Mouse (Mus musculus) adrenal gland (tissue): Measurements from ENCODE around the gene Kxd1.

Experiments used
- intact Hi-C: fragments of 180-260 bp; cut with DNase I; formaldehyde crosslinking; loops from one replicate; pipeline ENCODE4 v1.15.1; 2025

Kxd1 gene

GRCm38 (mm10) chr8:70495001-70495770 lies 32.6 kb downstream of the Kxd1 start:
- intact Hi-C loops, result no loop called here

DNA sequence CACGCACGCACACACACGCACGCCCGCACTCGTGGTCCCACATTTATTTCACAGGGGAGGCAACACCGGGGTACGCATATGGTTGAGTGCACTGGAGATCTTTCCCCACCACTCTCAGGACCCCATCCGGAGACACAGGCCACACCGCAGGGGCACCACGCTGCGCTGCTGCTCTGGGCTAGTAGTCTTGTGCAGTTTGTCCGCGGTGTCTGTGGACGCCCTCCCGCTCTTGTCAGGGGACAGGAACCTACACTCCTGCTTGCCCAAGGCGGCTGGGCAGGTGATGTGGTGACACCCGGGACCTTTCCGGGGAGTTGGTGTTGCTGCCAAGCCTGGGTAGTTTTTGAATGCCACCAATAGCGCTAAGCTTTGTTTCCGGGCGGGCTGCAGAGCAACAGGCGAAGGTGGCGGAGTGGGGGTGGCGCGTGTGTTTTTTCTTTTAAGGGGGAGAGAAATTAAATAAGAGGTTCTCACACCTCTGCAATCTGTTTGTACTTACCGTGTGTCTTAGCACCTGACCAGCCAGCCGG lies 33.3 kb downstream of the Kxd1 start:
- intact Hi-C loops, result no loop called here

- intact Hi-C loops, result no loop called here
These were observed 33.9 kb downstream of the Kxd1 start for GRCm38 (mm10) chr8:70493692-70494415.

GRCm38 (mm10) chr8:70492664-70493640 lies 34.8 kb downstream of the Kxd1 start, which contains the start of gene Crlf1:
TSS of gene Crlf1 (plus strand) at chr8:70493158.
- intact Hi-C loops, result no loop called here

DNA sequence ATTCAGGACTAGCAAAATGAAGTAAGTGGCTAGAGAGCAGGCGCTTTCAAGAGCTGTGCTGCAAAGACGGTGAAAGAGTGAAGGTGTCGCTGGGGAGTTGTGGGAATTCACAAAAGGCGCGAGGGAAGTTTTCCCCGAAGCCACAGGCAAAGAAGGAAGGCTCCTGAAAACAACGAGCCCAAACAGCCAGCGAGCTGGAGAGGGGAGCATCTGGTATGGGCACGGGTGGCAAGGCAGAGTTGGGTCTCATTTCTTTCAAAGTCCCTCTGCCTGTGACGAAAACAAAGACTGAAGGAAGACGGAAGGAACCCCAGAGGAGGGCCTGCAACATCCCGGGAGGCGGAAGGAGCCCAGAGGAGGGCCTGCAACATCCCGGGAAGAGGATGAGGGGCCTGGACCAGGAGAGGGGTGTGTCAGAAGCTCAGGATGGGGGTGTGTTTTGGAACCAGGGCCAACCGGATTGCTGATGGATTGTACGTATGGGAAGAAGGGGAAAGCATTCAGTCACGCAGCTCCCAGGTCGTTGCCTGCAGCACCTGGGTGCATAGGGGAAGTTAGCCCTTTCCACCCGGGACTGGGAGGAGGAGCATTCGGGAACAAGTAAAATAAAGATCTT lies 36.8 kb downstream of the Kxd1 start:
- intact Hi-C loops, result no loop called here

- intact Hi-C loops, result no loop called here
These were observed 37.5 kb downstream of the Kxd1 start for GRCm38 (mm10) chr8:70490061-70490879.

GRCm38 (mm10) chr8:70489576-70489975 lies 38.2 kb downstream of the Kxd1 start:
- intact Hi-C loops, result no loop called here

DNA sequence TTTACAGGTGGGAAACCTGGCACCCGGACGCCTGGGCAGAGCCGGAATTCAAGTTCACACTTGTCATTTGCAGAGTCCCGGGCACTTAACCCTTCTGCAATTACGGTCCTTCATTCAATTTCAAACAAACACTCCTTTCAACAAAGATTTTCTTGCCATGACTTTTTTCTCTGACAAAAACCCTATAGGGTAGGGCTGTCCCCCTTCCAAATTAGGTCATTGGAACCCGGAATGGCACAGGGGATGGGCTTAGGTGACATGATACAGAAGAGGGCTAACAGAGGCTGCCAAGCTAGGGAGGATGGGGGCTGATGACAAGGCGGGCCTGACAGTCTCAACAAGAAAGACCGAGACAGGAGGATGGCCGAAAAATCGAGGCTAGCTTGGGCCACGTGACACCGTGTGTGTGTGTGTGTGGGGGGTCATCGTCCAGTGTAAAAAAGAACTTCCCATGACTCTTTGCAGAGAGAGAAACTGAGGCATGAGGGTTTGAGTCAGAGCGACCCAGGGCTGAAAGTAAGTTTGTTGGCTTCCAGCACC lies 38.8 kb downstream of the Kxd1 start:
- intact Hi-C loops, result no loop called here

DNA sequence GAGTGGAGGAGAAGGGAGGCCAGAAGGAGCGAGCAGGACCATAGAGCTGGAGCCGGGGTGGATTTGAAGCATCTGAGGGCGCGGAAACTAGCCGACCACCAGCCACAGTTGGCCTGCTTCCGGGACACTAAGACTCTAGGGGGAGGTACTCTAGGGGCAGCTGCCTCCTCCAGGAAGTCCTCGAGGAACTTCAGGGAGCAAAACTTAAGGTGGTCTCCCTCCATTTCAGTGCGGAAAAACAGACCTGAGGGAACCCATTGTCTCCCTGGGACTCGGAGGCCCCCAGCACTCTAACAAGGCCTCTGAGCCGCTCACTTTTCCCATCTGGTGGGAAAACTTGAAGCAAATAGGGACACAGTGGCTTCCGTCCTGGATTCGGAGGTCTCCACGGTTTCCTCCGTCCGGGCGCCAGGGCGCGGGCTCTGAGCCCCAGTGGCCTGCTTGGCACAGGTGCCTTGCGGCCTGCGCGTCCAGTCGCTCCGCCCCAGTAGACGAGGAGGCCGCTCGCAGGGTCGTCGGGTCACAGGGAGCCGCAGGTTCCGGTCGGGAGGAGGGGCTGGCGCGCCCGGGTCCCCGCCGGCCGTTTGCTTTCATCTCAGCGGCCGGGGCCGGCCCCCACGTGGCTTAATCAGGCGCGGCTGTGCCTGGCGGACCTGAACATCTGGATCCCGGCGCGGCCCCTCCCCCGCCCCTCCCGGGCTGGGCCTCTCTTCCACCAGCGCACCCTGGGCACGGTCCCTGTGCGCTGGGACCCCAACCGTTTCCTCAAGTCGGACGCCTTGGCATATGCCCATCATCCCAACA lies 39.6 kb downstream of the Kxd1 start:
- intact Hi-C loops, result no loop called here

GRCm38 (mm10) chr8:70486941-70487520 lies 40.7 kb downstream of the Kxd1 start, which contains the start of gene Tmem59l:
TSS of gene Tmem59l (minus strand) at chr8:70487358.
- intact Hi-C loops, result no loop called here

DNA sequence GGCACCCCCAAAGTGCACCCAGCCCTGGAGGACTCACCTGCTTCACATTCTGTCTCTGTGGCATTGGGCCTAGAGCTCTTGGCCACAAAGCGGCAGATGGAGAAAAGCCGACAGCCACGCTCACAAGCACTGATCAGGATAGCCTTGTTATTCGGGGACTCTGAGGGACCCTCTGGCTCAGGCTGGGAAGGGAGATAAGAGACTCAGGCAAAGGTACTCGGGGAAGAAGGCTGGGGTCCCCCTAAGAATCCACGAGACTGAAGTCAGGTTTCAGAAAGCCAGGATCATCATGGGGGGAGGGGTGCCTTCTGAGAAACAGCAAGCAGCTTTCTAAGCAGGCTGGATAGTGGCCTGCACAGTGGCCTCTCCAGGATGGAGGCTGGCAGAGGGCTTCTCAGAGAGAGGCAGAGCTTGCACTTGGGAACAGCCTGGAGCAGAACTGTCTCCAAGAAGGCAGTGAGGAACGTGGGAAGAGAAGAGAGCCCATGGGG lies 41.5 kb downstream of the Kxd1 start:
- intact Hi-C loops, result no loop called here

DNA sequence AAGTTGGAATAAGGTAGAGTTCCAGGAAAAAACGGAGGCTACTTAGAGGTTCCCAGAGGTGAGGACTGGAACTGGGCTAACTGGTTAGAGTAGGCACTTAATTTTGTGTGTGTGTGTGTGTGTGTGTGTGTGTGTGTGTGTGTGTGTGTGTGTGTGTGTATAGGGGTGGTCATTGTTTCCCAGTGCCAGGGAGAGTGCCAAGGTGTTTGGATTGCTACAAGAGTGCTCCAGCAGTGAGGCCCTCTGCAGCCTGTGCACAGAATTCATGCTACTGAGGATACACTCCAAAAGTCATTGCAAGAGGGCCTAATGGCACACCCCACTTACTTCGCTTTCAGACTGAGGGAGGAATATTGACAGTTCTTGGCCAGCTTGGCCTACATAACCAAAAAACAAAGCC lies 44.8 kb downstream of the Kxd1 start:
- intact Hi-C loops, result no loop called here

DNA sequence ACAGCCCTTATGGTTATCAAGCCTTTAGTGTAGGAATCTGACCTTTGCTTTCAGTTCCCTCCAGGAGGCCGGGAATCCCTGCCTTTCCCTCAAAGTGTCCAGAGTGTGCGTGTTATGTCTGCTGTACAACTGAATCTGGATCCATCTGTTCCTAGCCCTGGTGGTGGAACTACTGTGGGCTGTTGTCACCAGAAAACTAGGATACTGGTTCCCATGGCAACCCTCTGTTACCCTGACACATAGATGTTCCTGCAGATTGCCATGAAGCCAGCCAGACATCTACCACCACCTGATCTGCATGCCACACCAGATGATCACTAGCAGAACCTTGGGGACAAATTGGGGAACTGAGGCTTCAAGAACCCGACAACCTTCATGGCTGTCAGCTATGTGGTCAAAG lies 45.8 kb downstream of the Kxd1 start:
- intact Hi-C loops, result no loop called here

DNA sequence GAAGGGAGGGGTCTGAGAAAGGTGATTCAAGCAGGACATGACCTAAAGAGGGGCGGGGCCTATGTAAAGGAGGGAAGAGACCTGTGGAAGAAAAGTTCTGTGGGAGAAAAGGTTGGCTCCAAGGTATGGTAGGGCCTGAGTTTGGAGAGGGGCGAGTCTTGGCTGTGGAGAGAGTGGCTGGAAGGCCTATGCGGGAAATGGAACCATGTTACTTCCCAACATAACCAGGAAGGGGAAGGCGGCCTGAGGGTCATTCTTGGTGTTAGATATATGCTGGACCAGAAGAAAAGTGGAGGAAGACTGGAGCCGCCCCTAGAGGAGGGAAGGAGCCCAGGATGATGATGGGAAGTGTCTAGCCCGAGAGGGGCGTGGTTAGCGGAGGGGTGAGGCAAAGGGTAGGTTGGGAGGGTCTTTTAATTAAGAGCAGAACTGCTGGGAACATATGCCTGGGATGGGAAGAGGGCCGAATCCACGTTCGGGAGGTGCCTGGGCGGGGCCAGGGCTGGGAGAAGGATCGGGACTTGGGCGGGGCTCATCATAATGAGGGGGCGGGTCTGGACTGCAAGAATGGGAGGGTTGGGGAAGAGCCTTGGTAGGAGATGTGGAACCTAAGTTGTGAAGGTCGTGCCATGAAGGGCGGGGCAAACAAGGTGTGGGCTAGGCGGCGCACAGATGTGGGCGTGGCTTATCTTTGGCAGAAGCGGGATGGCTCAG lies 50.3 kb downstream of the Kxd1 start:
- intact Hi-C loops, result no loop called here

DNA sequence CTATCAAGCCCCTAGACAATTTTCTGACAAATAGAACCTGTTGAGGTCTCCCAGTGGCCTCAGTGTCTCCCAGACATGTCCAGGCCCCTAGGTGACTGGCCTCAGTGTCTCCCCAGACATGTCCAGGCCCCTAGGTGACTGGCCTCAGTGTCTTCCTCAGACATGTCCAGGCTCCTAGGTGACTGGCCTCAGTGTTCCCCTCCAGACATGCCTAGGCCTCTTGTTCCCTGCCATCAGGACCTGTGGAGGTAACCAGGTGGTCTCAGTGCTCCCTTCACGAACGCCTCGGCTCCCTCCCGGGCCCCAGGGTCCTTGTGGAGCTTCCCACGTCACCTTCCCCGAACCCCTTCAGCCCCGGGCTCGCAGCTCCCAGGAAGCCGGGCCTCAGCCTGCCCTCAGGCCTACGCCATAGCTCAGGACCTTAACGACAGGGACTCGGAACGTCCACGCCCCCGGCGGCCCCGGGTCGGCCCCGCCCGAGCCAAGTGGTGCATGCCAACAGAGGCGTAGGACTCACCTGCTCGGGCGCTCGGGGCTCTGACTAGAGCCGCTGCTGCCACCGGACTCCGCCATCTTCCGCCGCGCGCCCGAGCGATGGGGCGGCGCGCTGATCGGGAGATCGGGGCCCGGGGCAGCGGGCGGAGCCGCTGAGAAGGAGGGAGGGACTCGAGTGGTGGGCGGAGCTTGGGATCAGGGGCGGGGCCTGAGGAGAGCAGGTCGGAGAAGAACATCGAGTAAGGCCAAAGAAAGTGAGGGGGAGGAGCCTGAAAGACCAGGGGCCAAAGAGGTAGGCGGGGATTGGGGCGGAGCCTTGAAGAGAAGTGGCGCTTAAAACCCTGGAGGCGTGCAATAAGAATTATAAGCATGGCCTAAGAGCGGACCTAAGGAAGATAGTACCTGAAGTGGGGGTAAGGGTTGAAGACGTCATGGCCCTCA lies 51.2 kb downstream of the Kxd1 start, which contains the start of gene Klhl26:
Klhl26 (minus strand) TSS at position 636 of the 936 bp plus-strand sequence.
- intact Hi-C loops, result no loop called here

DNA sequence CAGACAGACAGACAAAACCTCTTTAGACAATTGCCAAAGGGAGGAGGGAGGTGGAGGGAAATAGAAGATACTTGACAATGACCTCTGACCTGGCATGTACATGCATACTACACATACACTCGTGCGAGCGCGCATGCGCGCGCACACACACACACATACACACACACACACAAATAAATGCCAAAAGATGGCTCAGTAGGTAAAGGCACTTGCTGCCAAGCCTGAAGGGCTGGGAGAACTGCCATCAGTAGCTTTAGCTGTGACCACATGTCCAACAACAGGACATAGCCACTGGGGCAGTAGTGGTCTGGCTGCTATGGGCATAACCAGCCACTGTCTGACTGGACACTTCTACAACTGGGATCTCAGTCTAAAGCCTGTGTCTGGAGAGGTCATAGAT lies 55.9 kb downstream of the Kxd1 start:
- intact Hi-C loops, result no loop called here
